Mouse (Mus musculus): ENCODE data around the gene Skap1.

- TF ChIP-seq CTCF (IDR thresholded peaks at IDR 0.05), result no peak
- TF ChIP-seq POLR2A (IDR thresholded peaks at IDR 0.05; ENCODE audit: insufficient read depth, low read depth, low read length), result no peak
- no peak for TF ChIP-seq EP300 (IDR thresholded peaks at IDR 0.05; ENCODE audit: insufficient read depth, low read depth, low read length)
Observed at GRCm38 (mm10) chr11:96703813-96704212, 239.4 kb downstream of the Skap1 start.
